8 mouse cellular contexts compared by ENCODE assay signal in the genomic region with DNA sequence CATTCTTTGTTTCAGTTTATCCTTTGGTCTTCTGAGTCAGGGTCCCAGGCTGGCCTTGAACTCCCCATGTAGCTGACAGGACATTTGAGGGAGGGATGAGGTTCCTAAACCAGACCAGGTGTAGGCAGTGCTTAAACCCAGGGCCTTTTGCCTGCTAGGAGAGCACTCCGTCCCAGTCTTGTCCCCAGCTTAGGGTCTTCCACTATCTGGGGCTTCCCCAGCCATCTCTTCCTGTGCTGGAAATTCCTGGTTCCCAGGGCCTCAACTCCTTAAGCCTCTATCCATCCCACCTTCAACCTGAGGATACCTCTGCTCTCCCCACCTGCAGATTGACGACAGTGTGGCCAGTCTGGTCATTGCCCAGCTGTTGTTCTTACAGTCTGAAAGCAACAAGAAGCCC. TPM values are rescaled to one million over a fixed set of nuclear protein-coding genes. Genes with fewer than 3 reads are reported as not detected.
DNase-seq lines count a peak whose midpoint lies in the region; ATAC-seq and TF ChIP-seq lines count a peak whose summit lies in the region.

No protein-coding gene starts in this region.

- DNase-seq in kidney, postnatal 0 days (ENCODE audit: low spot score): no peak
- no peak for DNase-seq in kidney, postnatal 10 days
- no peak for DNase-seq in hindbrain, embryonic 10.5 days (ENCODE audit: low spot score)
- no peak for DNase-seq in thymus, postnatal 10 days (ENCODE audit: low spot score in 2 of 2)
- no peak for DNase-seq in spleen, postnatal 36 days (ENCODE audit: low spot score in 2 of 2)
- no peak for DNase-seq in ovary, postnatal 14 days (ENCODE audit: low spot score)

- H3K4me2 ChIP-seq in kidney, postnatal 0 days (ENCODE audit: low read length): peak overlapping the region; percentile 89
- H3K4me2 ChIP-seq in midbrain, embryonic 12.5 days (replicated peaks): peak overlapping the region; percentile 77

- H3K27me3 ChIP-seq in kidney, postnatal 0 days (ENCODE audit: insufficient read depth, low read length): no peaks in the 10 kb centered on the region
- no peaks in the 10 kb centered on the region for H3K27me3 ChIP-seq in hindbrain, embryonic 10.5 days (ENCODE audit: insufficient read depth, poor library complexity, severe bottlenecking)
- H3K27me3 ChIP-seq in midbrain, embryonic 12.5 days: no peaks in the 10 kb centered on the region

- H3K9ac ChIP-seq in kidney, postnatal 0 days (ENCODE audit: low read depth, low read length): peak overlapping the region; percentile 66; the same call in 1 of the 2 replicates
- peak overlapping the region; percentile 87 for H3K9ac ChIP-seq in midbrain, embryonic 12.5 days (replicated peaks)

- 82% methylated on average over 2 of the region's 2 CpGs for WGBS in kidney, postnatal 0 days
- 70% methylated on average over 2 of the region's 2 CpGs for WGBS in hindbrain, embryonic 10.5 days
- WGBS in midbrain, embryonic 12.5 days: 70% methylated on average over 2 of the region's 2 CpGs

- peak overlapping the region; percentile 62 for H3K4me3 ChIP-seq in kidney, postnatal 0 days (replicated peaks; ENCODE audit: low read depth, low read length)
- peak overlapping the region; percentile 87 for H3K4me3 ChIP-seq in brown adipose tissue, adult 24 weeks (ENCODE audit: insufficient read depth, low read depth, low read length)
- H3K4me3 ChIP-seq in hindbrain, embryonic 10.5 days: peak overlapping the region; percentile 87
- H3K4me3 ChIP-seq in midbrain, embryonic 12.5 days: peak overlapping the region; percentile 70

- peaks cover 25% of the 10 kb centered on the region for H3K36me3 ChIP-seq in kidney, postnatal 0 days (ENCODE audit: insufficient read depth, low read length)
- H3K36me3 ChIP-seq in hindbrain, embryonic 10.5 days: peaks cover 45% of the 10 kb centered on the region
- H3K36me3 ChIP-seq in midbrain, embryonic 12.5 days: peaks cover 40% of the 10 kb centered on the region

- TF ChIP-seq CTCF in kidney, postnatal 0 days (IDR thresholded peaks at IDR 0.05; ENCODE audit: low read depth): no peak

- H3K9me3 ChIP-seq in kidney, postnatal 0 days (replicated peaks; ENCODE audit: low read length): no peaks in the 10 kb centered on the region
- H3K9me3 ChIP-seq in hindbrain, embryonic 10.5 days: no peaks in the 10 kb centered on the region
- no peaks in the 10 kb centered on the region for H3K9me3 ChIP-seq in midbrain, embryonic 12.5 days

- no peak for ATAC-seq in kidney, postnatal 0 days (replicated peaks; ENCODE audit: low FRiP score, low read depth)
- no peak for ATAC-seq in midbrain, embryonic 12.5 days (ENCODE audit: low FRiP score, low read depth)

- peaks cover 6% of the 10 kb centered on the region; the same call in 1 of the 2 replicates for H3K4me1 ChIP-seq in kidney, postnatal 0 days (replicated peaks; ENCODE audit: insufficient read depth, low read length)
- H3K4me1 ChIP-seq in brown adipose tissue, adult 24 weeks (ENCODE audit: control insufficient read depth, insufficient read depth, insufficient read length, low read length): 0 out of 2 replicates have a peak, but pooled peaks cover 5% of the 10 kb centered on the region
- peaks cover 7% of the 10 kb centered on the region for H3K4me1 ChIP-seq in hindbrain, embryonic 10.5 days (replicated peaks)
- H3K4me1 ChIP-seq in midbrain, embryonic 12.5 days: peaks cover 7% of the 10 kb centered on the region

- no peak overlapping the region for H3K27ac ChIP-seq in kidney, postnatal 0 days
- H3K27ac ChIP-seq in brown adipose tissue, adult 24 weeks (replicated peaks; ENCODE audit: low read depth, low read length): no peak overlapping the region
- peak overlapping the region; percentile 93 for H3K27ac ChIP-seq in hindbrain, embryonic 10.5 days
- H3K27ac ChIP-seq in midbrain, embryonic 12.5 days (replicated peaks): no peak overlapping the region

RNA-seq across cellular contexts. Expression of gene Clpp, which starts 0.9 kb away (rescaled TPM):
- polyA plus RNA-seq in kidney, postnatal 0 days (2015; fragmentation: Nextera tagmentation; extraction: Ambion mirVana): 145 and 149 TPM in 2 replicates
- 175 and 196 TPM in 2 replicates for polyA plus RNA-seq in brown adipose tissue, adult 24 weeks (2012; ENCODE audit: insufficient read depth, insufficient read length, missing spikeins)
- 166 and 170 TPM in 2 replicates for polyA plus RNA-seq in hindbrain, embryonic 10.5 days (2016; fragmentation: Nextera tagmentation; extraction: Ambion mirVana)
- 130 and 137 TPM in 2 replicates for polyA plus RNA-seq in midbrain, embryonic 12.5 days (2016; fragmentation: Nextera tagmentation; extraction: Ambion mirVana)

RNA-seq across cellular contexts. Expression of gene Alkbh7, which starts 6.2 kb away (rescaled TPM):
- polyA plus RNA-seq in kidney, postnatal 0 days (2015; fragmentation: Nextera tagmentation; extraction: Ambion mirVana): 61.2 and 65.7 TPM in 2 replicates
- polyA plus RNA-seq in brown adipose tissue, adult 24 weeks (2012; ENCODE audit: insufficient read depth, insufficient read length, missing spikeins): 57.4 and 68.7 TPM in 2 replicates
- 35.5 TPM in 2 replicates for polyA plus RNA-seq in hindbrain, embryonic 10.5 days (2016; fragmentation: Nextera tagmentation; extraction: Ambion mirVana)
- 31.2 and 33.7 TPM in 2 replicates for polyA plus RNA-seq in midbrain, embryonic 12.5 days (2016; fragmentation: Nextera tagmentation; extraction: Ambion mirVana)

RNA-seq across cellular contexts. Expression of gene Pspn, which starts 8.9 kb away (rescaled TPM):
- polyA plus RNA-seq in kidney, postnatal 0 days (2015; fragmentation: Nextera tagmentation; extraction: Ambion mirVana): 0.55 TPM in 1 of 2 replicates, not detected in the other
- not detected in 2 replicates for polyA plus RNA-seq in brown adipose tissue, adult 24 weeks (2012; ENCODE audit: insufficient read depth, insufficient read length, missing spikeins)
- polyA plus RNA-seq in hindbrain, embryonic 10.5 days (2016; fragmentation: Nextera tagmentation; extraction: Ambion mirVana): not detected in 2 replicates
- 0.87 TPM in 1 of 2 replicates, not detected in the other for polyA plus RNA-seq in midbrain, embryonic 12.5 days (2016; fragmentation: Nextera tagmentation; extraction: Ambion mirVana)

RNA-seq across cellular contexts. Expression of gene Acer1, which starts 9.0 kb away (rescaled TPM):
- polyA plus RNA-seq in kidney, postnatal 0 days (2015; fragmentation: Nextera tagmentation; extraction: Ambion mirVana): not detected in 2 replicates
- polyA plus RNA-seq in brown adipose tissue, adult 24 weeks (2012; ENCODE audit: insufficient read depth, insufficient read length, missing spikeins): not detected in 2 replicates
- polyA plus RNA-seq in hindbrain, embryonic 10.5 days (2016; fragmentation: Nextera tagmentation; extraction: Ambion mirVana): not detected in 2 replicates
- not detected in 2 replicates for polyA plus RNA-seq in midbrain, embryonic 12.5 days (2016; fragmentation: Nextera tagmentation; extraction: Ambion mirVana)

RNA-seq across cellular contexts. Expression of gene Gtf2f1, which starts 20.1 kb away (rescaled TPM):
- 46.7 and 50.3 TPM in 2 replicates for polyA plus RNA-seq in kidney, postnatal 0 days (2015; fragmentation: Nextera tagmentation; extraction: Ambion mirVana)
- 29.1 and 29.3 TPM in 2 replicates for polyA plus RNA-seq in brown adipose tissue, adult 24 weeks (2012; ENCODE audit: insufficient read depth, insufficient read length, missing spikeins)
- polyA plus RNA-seq in hindbrain, embryonic 10.5 days (2016; fragmentation: Nextera tagmentation; extraction: Ambion mirVana): 71.0 and 78.3 TPM in 2 replicates
- polyA plus RNA-seq in midbrain, embryonic 12.5 days (2016; fragmentation: Nextera tagmentation; extraction: Ambion mirVana): 68.6 and 72.9 TPM in 2 replicates
